Mouse (Mus musculus): ENCODE results near the gene Defb45.

The Defb45 gene

DNA sequence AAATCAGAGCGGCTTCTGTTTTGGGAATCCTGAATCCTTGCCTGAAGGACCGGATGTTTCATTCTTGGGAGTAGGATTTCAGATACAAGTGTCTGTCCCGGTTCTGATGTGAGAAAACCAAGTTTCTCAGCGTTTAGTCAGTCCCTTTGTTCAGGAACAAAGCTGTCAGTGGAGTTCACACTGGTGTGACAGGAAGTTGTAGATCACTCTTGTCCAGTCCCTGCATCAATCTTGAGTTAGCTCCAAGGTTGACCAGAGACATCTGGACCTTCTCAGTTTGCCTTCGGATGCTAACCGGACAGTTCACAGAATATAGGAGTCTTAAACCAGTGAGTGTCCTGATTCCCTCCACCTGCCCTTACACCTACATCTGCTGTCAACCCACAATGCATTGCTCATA, 8.5 kb upstream of the Defb45 start:
- DNase-seq (ENCODE audit: low spot score in 2 of 2): no peak

DNA sequence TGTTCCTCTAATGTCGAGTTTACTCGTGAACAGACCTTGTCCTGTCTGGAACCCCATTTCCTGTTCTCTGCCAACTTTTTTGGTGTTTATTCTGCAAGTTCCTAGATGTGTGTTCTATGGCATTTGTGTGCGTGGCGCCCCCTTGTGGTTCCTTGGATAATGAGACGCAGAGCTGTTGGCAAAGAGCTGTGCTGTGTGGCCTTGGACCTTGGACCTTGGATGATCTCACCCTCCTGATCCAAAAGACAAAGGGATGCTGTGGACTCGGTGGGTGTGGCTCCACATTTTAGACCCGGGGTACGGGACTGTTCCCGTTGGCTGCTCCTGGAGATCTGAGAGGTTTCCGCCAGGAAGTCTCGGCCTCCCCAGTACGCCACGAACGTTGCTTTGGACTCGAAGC, 4.9 kb upstream of the Defb45 start, which contains the start of gene Defb36:
Defb36 (plus strand) TSS at position 271 of the 400 bp plus-strand sequence.
- DNase-seq (ENCODE audit: low spot score in 2 of 2): peak in 1 of 2 experiments; percentile 51

DNA sequence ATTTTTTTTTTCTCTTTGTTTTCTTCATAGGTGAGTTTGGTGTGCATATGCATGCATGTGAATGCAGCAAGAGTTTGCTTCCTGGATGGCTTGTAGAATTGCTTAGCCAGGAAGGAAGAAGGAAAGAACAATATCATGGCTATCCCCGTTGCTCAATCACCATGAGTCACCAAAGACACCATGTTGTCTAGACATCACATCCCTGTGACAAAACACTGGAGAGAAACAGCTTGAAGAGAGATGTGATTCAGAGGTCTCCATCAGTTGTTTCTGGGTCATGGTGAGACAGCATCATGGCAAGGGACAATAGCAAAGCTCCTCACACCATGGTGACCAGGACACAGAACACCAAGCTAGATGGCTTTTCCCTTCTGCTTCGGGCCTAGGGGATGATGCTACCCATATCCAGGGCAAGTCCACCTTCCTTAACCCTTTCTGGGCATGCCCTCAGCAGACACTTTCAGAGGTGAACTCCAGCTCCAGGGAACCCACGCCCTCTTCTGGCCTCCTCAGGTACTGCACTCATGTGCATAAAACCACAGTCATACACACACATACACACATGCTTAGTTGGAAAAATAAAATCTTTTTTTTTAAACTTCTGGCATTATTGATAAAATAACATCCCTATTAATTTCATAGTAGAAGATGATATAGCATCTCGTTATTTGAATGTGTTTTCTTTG, 2.2 kb upstream of the Defb45 start:
- no peak for DNase-seq (ENCODE audit: low spot score in 2 of 2)

DNA sequence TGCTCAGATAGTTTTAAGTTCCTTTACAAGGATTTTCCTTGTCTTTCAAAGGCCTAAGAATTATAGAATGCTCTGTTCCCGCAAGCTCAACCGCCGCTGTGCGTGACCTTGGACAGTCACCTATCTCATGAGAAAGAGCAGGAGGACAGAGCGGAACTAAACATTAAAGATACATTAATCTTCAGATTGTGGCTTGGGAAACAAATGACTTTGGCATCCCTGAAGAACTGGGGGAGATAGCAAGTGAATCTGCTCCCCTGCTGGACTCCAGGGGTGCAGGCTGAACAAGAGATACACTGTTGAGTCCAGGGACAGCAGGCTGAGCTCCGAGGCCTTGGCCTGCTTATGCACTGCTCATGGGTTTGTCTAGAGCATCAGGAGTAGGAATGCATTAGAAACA, 877 bp upstream of the Defb45 start:
- DNase-seq (ENCODE audit: low spot score in 2 of 2): no peak

DNA sequence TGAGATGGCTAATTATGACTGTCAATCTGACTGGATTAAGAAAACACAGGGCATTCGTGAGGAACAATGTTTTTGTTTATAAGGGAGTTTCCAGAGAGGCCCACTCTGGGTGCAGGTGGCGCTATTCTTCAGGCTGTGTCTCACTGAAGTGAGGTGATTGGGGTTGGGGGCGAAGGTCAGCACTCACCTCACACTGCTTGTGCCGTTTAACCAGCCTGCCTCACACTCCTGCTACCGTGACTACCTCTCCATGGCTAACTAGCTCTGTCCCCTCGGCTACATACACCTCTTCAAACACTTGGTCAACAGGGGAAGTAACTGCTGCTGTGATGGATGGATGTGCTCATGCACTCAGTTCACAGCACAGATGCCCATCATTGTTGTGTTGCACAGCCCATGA, 10.2 kb downstream of the Defb45 start:
- DNase-seq (ENCODE audit: low spot score in 2 of 2): no peak

DNA sequence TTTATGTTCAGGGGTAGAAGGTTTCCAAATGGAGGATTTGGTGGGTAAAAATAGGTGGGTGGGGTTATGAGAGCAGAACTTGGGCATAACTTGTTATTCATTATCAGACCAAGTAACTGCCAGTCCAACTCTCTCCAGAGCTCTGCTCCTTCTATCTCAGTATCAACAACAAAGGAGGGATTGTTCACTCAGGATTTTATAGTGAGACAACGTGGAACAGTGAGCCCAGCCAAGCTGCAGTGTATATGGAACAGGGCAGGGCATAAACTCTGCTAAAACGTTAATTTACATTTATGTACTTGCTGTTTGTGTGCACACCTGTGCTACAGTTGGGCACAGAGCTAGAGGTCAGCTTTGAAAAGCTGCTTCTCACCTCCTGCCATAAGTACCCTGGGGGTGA, 10.7 kb downstream of the Defb45 start:
- DNase-seq (ENCODE audit: low spot score in 2 of 2): no peak

DNA sequence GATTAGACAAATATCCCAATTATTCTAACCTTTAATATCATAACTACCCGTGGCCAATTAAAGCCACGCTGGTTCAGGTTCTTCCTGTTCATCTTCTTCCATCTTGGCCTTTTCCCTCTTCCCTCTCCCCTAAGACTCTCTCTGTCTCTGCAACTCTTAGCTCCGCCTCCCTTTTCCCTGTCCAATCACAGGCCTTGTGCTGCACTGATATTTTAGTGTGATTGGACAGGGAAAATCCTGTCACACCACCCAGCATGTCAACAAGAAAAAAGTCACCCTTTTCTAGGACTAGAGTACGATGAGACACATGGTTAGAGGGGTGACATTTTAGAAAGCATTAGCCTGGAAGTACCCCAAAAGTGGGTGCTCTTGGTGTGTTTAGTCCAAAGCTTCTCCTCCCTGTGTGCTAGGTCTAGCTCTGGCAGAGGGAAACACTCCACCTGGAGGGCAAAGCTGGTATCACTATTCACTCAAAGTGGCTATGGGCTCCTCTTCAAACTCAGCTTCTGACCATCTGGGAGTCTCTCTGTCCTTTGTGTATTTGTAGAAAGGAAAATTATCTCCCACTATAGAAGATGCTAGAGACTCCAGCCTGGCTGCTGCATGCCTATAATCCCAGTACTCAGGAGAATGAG, 12.2 kb downstream of the Defb45 start:
- DNase-seq (ENCODE audit: low spot score in 2 of 2): peak in 1 of 2 experiments; percentile 22

DNA sequence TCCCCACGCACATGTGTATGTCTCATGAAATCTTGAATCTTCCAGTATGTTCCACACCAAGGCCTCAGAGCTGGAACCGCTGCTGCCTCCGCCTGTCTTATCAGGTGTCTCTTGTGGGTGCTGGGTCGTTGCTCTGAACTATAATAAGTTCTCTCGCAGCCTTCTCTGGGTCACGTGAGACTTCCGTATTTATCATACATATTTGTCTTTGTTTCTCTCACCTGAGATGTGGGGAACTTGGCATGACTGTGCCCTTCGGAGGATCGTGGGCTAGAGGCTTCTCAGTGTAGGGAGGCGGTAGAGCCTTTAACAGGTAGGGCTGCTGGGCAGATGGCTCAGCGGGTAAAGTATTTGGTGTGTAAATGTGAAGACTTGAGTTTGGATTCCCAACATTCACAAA, 18.6 kb downstream of the Defb45 start:
- DNase-seq (ENCODE audit: low spot score in 2 of 2): no peak

DNA sequence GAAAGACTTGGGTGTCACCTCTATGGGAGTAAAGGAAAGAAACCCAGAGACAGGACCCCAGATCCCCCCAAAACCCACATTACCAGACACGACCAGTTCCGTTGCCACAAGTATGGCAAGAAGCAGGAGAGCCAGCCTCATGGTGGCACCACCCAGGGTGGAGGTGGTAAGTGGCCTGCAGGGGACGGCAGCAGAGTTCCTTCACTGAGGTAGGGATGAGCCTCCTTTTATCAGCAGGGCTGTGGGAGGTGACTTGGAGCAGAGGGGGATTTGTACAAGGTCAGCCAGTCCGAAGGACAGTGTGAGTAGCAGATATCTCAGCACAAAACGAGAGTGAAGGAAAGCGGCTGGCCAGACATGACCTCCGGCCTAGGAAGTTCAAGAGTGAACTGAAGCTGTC, 19.1 kb downstream of the Defb45 start, which contains the start of gene Defb19:
Defb19 (minus strand) TSS at position 206 of the 400 bp plus-strand sequence.
- DNase-seq (ENCODE audit: low spot score in 2 of 2): no peak

DNA sequence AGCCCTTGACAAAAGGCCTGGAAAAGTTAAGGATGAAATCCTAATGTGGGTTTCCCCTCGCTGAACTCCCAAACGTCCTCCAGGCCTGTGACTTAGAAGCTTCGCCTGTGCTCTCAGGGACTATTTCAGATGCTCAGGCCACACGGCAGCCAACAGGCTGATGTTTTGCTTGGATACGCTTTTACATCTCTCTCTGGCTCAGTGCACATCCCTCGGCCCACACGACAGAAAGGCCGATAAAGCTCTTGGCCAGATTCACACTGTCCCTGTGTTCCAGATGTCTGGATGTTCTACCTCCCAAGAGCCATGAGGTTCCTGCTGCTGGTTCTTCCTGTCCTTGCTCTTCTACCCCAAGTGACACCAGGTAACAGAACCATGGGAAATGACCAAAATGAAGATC, 25.7 kb downstream of the Defb45 start:
- DNase-seq (ENCODE audit: low spot score in 2 of 2): no peak

DNA sequence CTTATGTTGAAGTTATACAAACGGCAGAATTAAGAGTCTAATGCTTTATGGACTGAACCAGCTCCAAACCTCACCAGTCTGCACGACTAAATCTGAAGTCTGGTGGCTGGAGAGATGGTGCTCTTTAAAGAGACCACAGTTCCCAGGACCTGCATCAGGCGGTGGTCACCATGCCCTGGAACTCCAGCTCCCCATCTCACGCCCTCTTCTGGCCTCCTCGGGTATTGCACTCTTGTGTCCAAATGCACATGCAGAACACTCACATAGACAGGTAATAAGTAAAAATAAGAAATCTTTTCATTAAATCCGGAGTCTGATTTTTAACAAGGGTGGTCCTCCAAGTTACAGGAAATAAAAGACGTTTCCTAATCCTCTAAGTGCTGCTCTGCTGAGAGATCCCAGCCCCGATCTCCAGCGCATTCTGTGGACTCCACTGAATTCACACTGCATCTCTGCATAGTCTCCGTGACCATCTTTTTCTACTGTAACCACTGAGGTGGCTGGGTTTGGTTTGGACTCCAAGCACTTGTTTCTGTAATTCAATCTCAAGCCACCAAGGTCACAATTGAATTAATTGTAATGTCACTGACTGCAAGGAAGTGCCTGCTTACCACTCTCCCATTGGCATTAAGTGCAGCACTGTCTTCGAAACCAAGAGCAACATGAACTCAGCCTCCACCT, 26.9 kb downstream of the Defb45 start, which contains the start of gene Defb21:
Defb21 (plus strand) TSS at position 631 of the 681 bp plus-strand sequence.
- peak in 1 of 2 experiments; percentile 48 for DNase-seq (ENCODE audit: low spot score in 2 of 2)

DNA sequence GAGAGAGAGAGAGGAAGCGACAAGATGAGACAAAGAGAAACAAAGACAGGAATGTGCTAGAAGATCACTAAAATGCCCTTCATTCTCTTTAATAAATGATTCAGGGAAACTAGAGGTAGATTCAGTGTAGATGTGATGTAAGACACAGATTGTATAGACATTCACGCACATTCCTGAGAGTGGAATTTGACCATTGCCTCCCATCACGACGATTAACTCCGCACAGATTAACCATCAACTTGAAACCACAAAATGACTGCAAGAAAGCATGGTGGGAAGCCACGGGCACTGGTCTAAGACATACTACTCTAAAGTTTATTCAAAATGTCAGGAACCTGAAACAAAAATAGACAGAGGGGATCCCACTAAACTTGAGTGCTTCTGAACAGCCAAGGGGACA, 28.9 kb downstream of the Defb45 start:
- no peak for DNase-seq (ENCODE audit: low spot score in 2 of 2)

DNA sequence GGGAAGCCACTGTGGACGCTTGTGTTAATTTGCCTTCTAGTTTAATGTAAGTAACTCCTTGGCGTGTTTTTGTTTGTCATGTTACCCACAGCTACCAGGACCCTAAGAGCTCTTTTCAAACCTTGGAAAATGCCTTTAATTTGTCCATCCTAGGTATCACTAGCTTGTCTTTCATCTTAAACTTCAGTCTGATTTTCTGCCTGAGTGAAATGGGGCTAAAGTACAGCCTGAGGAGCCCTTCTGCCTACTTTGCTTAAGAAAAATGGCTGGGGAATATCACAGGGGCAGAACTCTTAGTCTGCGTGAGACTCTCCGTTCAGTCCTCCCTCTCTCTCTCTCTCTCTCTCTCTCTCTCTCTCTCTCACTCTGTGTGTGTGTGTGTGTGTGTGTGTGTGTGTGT, 29.3 kb downstream of the Defb45 start:
- no peak for DNase-seq (ENCODE audit: low spot score in 2 of 2)

DNA sequence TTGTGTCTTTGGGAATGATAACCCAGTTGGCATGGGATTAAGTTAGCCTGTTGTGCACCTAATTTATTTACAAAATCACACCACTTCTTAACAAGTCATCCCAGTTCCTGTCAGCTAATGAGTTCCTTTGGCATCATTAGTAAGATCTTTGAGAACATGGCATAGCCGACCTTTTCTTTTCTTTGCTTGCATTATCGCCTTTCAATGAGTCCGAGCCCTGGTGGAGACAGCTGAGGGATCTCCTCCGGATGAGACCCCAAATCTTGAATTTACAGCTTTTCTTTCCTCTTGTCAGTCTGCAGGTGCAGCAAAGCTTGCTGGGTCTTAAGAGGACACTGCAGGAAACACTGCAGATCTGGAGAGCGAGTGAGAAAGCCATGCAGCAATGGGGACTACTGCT, 30.2 kb downstream of the Defb45 start, which contains the start of gene Gm17416:
Gm17416 (plus strand) TSS at position 301 of the 400 bp plus-strand sequence.
- DNase-seq (ENCODE audit: low spot score in 2 of 2): no peak

DNA sequence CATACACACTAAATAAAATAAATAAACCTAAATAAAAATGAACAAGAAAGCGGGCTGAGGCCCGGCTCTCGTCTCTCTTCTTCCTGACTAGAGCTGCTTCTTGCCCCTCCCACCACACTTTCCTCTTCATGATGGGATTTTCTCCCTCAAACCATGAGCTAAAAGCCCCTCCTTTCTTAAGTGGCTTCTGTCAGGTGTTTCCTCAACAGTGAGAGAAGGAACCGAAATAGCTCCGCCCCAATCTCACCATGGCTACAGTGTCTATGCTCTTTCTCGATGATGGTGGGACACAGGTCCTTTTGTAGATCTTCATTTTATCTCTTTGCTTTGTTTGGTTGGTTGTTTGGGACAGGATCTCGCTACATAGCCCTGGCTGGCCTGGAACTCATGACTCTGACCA, 42.5 kb downstream of the Defb45 start:
- DNase-seq (ENCODE audit: low spot score in 2 of 2): no peak

DNA sequence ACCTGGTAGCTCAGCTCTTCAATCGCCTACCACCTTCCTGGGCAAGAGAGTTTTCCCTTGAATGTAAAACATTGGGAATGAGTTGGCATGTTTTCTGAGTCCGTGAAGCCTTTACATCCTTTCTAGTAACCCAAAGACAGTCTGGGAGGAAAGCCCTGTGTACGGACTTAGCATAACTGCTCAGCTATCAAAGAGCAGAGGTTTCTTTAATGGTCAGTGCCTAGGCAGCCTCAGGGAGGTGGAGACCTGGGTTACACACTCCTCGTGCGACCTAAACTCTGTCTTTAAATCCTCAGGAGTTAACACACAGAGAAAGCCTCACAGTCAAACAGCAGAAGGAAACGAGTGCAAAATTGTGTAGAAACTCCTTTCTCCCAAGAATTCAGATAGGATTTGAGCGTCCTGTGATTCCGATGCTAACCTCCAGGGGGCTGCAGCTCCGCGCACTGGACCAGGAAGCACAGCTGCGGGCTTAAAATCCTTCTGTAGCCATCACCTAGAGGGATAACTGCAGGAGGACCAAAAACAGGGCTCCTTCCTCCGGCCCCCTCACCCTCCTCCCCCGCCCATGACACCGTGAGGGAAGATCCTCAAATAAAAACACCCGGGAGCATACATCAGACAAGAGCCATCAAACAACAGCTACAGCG, 45.3 kb downstream of the Defb45 start:
- peak in 1 of 2 experiments; percentile 40 for DNase-seq (ENCODE audit: low spot score in 2 of 2)

DNA sequence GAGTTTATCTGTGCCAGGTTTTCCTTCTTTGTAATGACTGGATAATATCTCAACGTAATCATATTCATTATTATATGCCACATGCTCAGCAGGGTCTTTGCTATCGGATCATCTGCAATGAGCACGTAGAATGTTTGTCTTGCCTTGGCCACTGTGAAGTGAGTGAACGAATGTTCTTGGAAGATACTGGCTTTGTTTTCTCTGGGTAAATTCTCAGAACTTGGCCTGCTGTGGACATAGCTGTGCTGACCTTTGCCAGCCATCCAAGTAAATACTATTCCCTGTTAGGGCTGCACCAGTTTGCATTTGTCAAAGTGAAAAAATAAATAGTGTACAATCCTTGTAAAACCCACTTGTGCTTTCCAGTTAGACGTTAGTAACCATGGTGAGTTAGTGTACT, 51.1 kb downstream of the Defb45 start:
- DNase-seq (ENCODE audit: low spot score in 2 of 2): no peak

DNA sequence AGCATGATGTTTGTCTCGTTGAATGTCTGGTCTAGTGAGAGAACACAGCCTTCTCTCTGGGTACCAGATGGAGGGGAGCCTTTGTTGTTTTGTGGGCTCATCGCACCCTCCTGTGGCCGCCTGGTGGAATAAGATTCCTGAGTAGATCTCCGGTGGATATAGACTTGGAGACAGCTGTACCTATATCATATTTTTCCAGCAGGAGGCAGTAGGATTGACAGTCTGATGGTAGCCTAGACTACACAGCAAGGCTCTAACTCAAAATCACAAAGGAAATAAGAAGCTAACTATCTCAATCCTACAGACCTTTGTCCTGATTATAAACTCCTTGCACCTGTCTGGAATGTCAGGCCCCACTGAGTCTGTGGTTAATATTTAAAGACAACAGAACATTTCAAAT, 54.5 kb downstream of the Defb45 start:
- DNase-seq (ENCODE audit: low spot score in 2 of 2): peak in 1 of 2 experiments; percentile 17

DNA sequence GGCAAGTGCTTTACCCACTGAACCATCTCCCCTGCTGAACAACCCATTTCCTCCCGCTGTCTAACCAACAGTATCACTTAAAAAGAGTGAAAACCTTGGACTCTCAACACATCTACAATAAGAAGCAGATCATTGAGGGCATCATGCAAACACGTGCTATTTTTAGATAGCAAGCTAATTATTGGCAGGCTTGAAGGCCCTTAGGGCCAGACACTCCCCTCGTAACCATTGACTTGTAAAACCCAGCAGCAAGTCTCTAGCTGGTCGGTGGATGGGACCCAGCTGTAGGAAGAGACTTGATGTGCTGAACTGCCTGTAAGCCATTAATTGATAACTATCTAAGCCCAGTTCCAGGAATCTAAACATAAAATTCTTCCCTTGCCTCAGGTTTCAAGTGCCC, 55.7 kb downstream of the Defb45 start:
- no peak for DNase-seq (ENCODE audit: low spot score in 2 of 2)

Data from spleen, postnatal 10 days (tissue).